Mouse (Mus musculus) cerebellum, adult (tissue): ENCODE measurements around the gene BC048562.

ENCODE experiments used
- ATAC-seq: cut with Nextera tagmentation; 2 replicates; pipeline ENCODE4 v1.9.2; 2017; ENCODE audit warnings: mild to moderate bottlenecking, moderate library complexity, mixed read lengths; ENCODE audit not compliant: insufficient number of reproducible peaks, low FRiP score, low TSS enrichment

BC048562 gene

DNA sequence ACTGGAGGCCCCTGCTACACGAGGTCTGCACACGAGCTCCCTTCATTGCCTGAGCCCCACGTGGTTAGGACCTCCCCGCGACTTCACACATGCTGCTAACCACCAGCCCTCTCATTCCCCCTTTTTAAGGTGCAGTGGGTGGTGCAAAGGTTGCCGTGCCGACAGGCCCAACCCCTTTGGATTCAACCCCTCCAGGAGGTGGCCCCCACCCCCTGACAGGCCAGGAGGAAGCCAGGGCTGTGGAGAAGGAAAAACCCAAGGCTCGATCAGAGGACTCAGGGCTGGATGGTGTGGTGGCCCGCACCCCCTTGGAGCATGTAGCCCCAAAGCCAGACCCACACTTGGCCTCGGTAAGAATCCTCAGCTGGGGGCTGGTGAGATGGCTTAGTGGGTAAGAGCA, 58.6 kb downstream of the BC048562 start:
- ATAC-seq = no peak
